ENCODE assay signal across 8 mouse cellular contexts in genomic region chr10:79704065-79704969, GRCm38 (mm10). TPM values are rescaled to one million over a fixed set of nuclear protein-coding genes. Genes with fewer than 3 reads are reported as not detected.
DNase-seq lines count a peak whose midpoint lies in the region; ATAC-seq and TF ChIP-seq lines count a peak whose summit lies in the region.

TSS of gene Bsg (plus strand) at chr10:79704491.

- H3K9ac ChIP-seq in MEL (ENCODE audit: control insufficient read depth, low read depth, low read length, poor library complexity, severe bottlenecking), result peak within 1 kb of the TSS; percentile 84
- peak within 1 kb of the TSS; percentile 97 for H3K9ac ChIP-seq in lung, embryonic 16.5 days (ENCODE audit: low read length)

- H3K4me3 ChIP-seq in MEL (ENCODE audit: control insufficient read depth in 1 of 2, insufficient read depth in 1 of 2, low read depth in 2 of 2, low read length in 2 of 2), result peak within 1 kb of the TSS; percentile 86 to 92
- H3K4me3 ChIP-seq in cerebellum, adult 2 months (replicated peaks; ENCODE audit: insufficient read depth, low read depth, low read length), result peak within 1 kb of the TSS; percentile 90
- peak within 1 kb of the TSS; percentile 84 for H3K4me3 ChIP-seq in lung, embryonic 16.5 days (ENCODE audit: low read length)

- no peaks in the 10 kb centered on the region for H3K27me3 ChIP-seq in MEL (ENCODE audit: control insufficient read depth in 1 of 2, insufficient read depth in 2 of 2, low read length in 2 of 2)
- no peaks in the 10 kb centered on the region for H3K27me3 ChIP-seq in cerebellum, adult 2 months (ENCODE audit: control insufficient read depth, insufficient read depth, low read length)
- H3K27me3 ChIP-seq in lung, embryonic 16.5 days (ENCODE audit: control insufficient read depth, insufficient read depth, low read depth, low read length), result no peaks in the 10 kb centered on the region

- TF ChIP-seq RAD21 in MEL (IDR thresholded peaks at IDR 0.05; ENCODE audit: low read depth, low read length), result no peak

- peak within 1 kb of the TSS; percentile 80 for H3K27ac ChIP-seq in MEL (ENCODE audit: control insufficient read depth, low read depth, low read length)
- peak within 1 kb of the TSS; percentile 96 for H3K27ac ChIP-seq in cerebellum, adult 2 months (ENCODE audit: insufficient read depth, low read length)
- peak within 1 kb of the TSS; percentile 87 for H3K27ac ChIP-seq in lung, embryonic 16.5 days (ENCODE audit: low read length)

- H3K79me2 ChIP-seq in MEL (ENCODE audit: control insufficient read depth, insufficient read depth, low read length, poor library complexity), result peaks cover 41% of the 10 kb centered on the region

- peak; percentile 42 to 54 (median 44); a peak in 5 of 6 replicates for TF ChIP-seq CTCF in MEL (IDR thresholded peaks at IDR 0.05 in 2 of 3, conservative IDR thresholded peaks at IDR 0.05 in 1 of 3; ENCODE audit: control insufficient read depth in 1 of 3, insufficient read depth in 1 of 3, low read depth in 2 of 3, low read length in 3 of 3, poor library complexity in 1 of 3, severe bottlenecking in 1 of 3)
- peak; percentile 57 for TF ChIP-seq CTCF in cerebellum, adult 2 months (IDR thresholded peaks at IDR 0.05; ENCODE audit: borderline replicate concordance, insufficient read depth, low read depth, low read length)

- no peaks in the 10 kb centered on the region for H3K9me3 ChIP-seq in MEL (replicated peaks; ENCODE audit: insufficient read depth, low read length)
- H3K9me3 ChIP-seq in lung, embryonic 16.5 days (ENCODE audit: control insufficient read depth, low read length), result no peaks in the 10 kb centered on the region

- TF ChIP-seq POLR2A in MEL (IDR thresholded peaks at IDR 0.05; ENCODE audit: control insufficient read depth in 1 of 2, insufficient read depth in 1 of 2, low read depth in 1 of 2, low read length in 2 of 2, poor library complexity in 1 of 2), result peak; percentile 98
- TF ChIP-seq POLR2A in cerebellum, adult 2 months (IDR thresholded peaks at IDR 0.05; ENCODE audit: borderline replicate concordance, insufficient read depth, low read length), result peak; percentile 96

- under 1% methylated on average over 63 of the region's 65 CpGs for WGBS in cerebellum, adult 2 months
- under 1% methylated on average over 47 of the region's 65 CpGs for WGBS in lung, embryonic 16.5 days

- peak within 1 kb of the TSS; percentile 94 for H3K4me2 ChIP-seq in lung, embryonic 16.5 days (ENCODE audit: low read depth, low read length)

- DNase-seq in MEL (ENCODE audit: low read depth, low spot score), result peak; percentile 99
- DNase-seq in cerebellum, adult 2 months, result peak; percentile 99
- peak; percentile 99 for DNase-seq in forelimb bud, embryonic 11.5 days (ENCODE audit: low read depth, low spot score)
- peak; percentile 96 for DNase-seq in layer of hippocampus, adult 9-10 months (ENCODE audit: low spot score)
- DNase-seq in ovary, postnatal 10 days (ENCODE audit: low spot score), result peak; percentile 98
- peak; percentile 96 to 97 for DNase-seq in thymus, postnatal 10 days (ENCODE audit: low spot score in 2 of 2)

- peaks cover 0 to 14% of the 10 kb centered on the region in 2 experiments; a peak in 2 of 4 replicates for H3K36me3 ChIP-seq in MEL (ENCODE audit: control insufficient read depth in 1 of 2, insufficient read depth in 2 of 2, low read length in 2 of 2)
- H3K36me3 ChIP-seq in lung, embryonic 16.5 days (ENCODE audit: control insufficient read depth, insufficient read depth, low read length), result peaks cover 6% of the 10 kb centered on the region

- peaks cover 9 to 16% of the 10 kb centered on the region in 2 experiments; a peak in 3 of 4 replicates for H3K4me1 ChIP-seq in MEL (ENCODE audit: control insufficient read depth in 1 of 2, insufficient read depth in 2 of 2, low read length in 2 of 2)
- peaks cover 28% of the 10 kb centered on the region for H3K4me1 ChIP-seq in cerebellum, adult 2 months (ENCODE audit: control insufficient read depth, insufficient read depth, low read length)
- H3K4me1 ChIP-seq in lung, embryonic 16.5 days (replicated peaks; ENCODE audit: control insufficient read depth, insufficient read depth, low read length), result peaks cover 32% of the 10 kb centered on the region

- no peak for TF ChIP-seq EP300 in MEL (IDR thresholded peaks at IDR 0.05; ENCODE audit: low read depth in 1 of 2, low read length in 2 of 2)

- peak; percentile 93 to 95 for ATAC-seq in hematopoietic stem cell, adult 5-6 weeks (replicated peaks in 1 of 2; ENCODE audit: insufficient read depth in 1 of 2, low FRiP score in 2 of 2, low TSS enrichment in 1 of 2, low read depth in 1 of 2, poor library complexity in 2 of 2, severe bottlenecking in 2 of 2)
- ATAC-seq in lung, embryonic 16.5 days (ENCODE audit: low read depth), result peak; percentile 94

TF ChIP-seq in MEL, 35 proteins besides CTCF, POLR2A, EP300 and RAD21:
- TF ChIP-seq ETS1 (IDR thresholded peaks at IDR 0.05; ENCODE audit: low read depth, low read length) (no peak), NRF1 (IDR thresholded peaks at IDR 0.05; ENCODE audit: insufficient read depth, low read depth, low read length, poor library complexity, severe bottlenecking) (peak; percentile 71), GABPA (IDR thresholded peaks at IDR 0.05; ENCODE audit: low read depth, low read length) (no peak), TBP (IDR thresholded peaks at IDR 0.05; ENCODE audit: low read depth, low read length) (peak; percentile 85), CHD1 (IDR thresholded peaks at IDR 0.05; ENCODE audit: low read depth, low read length) (no peak; the same call in 1 of the 2 replicates), USF1 (IDR thresholded peaks at IDR 0.05; ENCODE audit: low read depth, low read length) (peak; percentile 99), ZNF384 (IDR thresholded peaks at IDR 0.05; ENCODE audit: low read depth, low read length) (no peak), SIN3A (IDR thresholded peaks at IDR 0.05; ENCODE audit: low read length) (peak; percentile 53), E2F4 (IDR thresholded peaks at IDR 0.05; ENCODE audit: borderline replicate concordance, low read depth, low read length) (peak; percentile 10; the same call in 1 of the 2 replicates), KAT2A (conservative IDR thresholded peaks at IDR 0.05; ENCODE audit: low read depth, low read length) (no peak), JUND (IDR thresholded peaks at IDR 0.05; ENCODE audit: low read depth, low read length) (no peak), BHLHE40 (IDR thresholded peaks at IDR 0.05; ENCODE audit: borderline replicate concordance, low read depth, low read length) (peak; percentile 84; the same call in 1 of the 2 replicates), TCF12 (IDR thresholded peaks at IDR 0.05; ENCODE audit: low read depth, low read length) (peak; percentile 71), NELFE (IDR thresholded peaks at IDR 0.05; ENCODE audit: low read depth, low read length) (peak; percentile 97), ZMIZ1 (IDR thresholded peaks at IDR 0.05; ENCODE audit: low read depth, low read length) (peak; percentile 98), ZC3H11A (IDR thresholded peaks at IDR 0.05; ENCODE audit: low read depth, low read length) (no peak), ELF1 (IDR thresholded peaks at IDR 0.05; ENCODE audit: low read depth, low read length) (no peak), POLR2AphosphoS2 (IDR thresholded peaks at IDR 0.05; ENCODE audit: low read length) (peak; percentile 93), ZKSCAN1 (IDR thresholded peaks at IDR 0.05; ENCODE audit: low read depth, low read length) (no peak), USF2 (IDR thresholded peaks at IDR 0.05; ENCODE audit: borderline replicate concordance in 1 of 2, insufficient read depth in 1 of 2, low read depth in 1 of 2, low read length in 2 of 2) (peak; percentile 54 to 87; a peak in 3 of 4 replicates), MAX (IDR thresholded peaks at IDR 0.05; ENCODE audit: low read length) (peak; percentile 95), MAZ (IDR thresholded peaks at IDR 0.05; ENCODE audit: low read depth, low read length) (peak; percentile 73), HCFC1 (IDR thresholded peaks at IDR 0.05; ENCODE audit: low read depth, low read length) (peak; percentile 78)
TF ChIP-seq in MEL: peak in this region for 14.

RNA-seq across cellular contexts. Expression of gene Bsg, which starts in this region (rescaled TPM):
- 346 and 406 TPM in 2 replicates for total RNA-seq in MEL (2012; rRNA removed)
- 100 to 1,000 TPM; 318 to 700 TPM for polyA plus RNA-seq in MEL (2012; ENCODE audit: insufficient read depth in 1 of 2, insufficient read length in 2 of 2, low read depth in 1 of 2, low replicate concordance in 2 of 2, missing spikeins in 1 of 2)
- 1,261 and 1,264 TPM in 2 replicates for polyA plus RNA-seq in cerebellum, adult 2 months (2012; rRNA removed)
- 203 and 235 TPM in 2 replicates for total RNA-seq in hematopoietic stem cell, adult 5-6 weeks (2017)
- polyA plus RNA-seq in lung, embryonic 16.5 days (2015; fragmentation: Nextera tagmentation; extraction: Ambion mirVana), result 1,174 and 1,330 TPM in 2 replicates

Comparison
In these comparisons a context has a peak if more than half of its experiments do, and no peak if none do; other contexts are left out.
1. Peak in every context shown above with its lines: DNase-seq, ATAC-seq, H3K4me3 ChIP-seq and H3K27ac ChIP-seq.